Mouse (Mus musculus) small intestine, adult 2 months (tissue): ENCODE measurements around the gene Prss12.

Source experiments
- CTCF ChIP-seq: fragments of 200-500 bp; IDR thresholded peaks from 2 replicates; pipeline ENCODE4 v1.5.1; 2012; ENCODE audit warnings: low read depth, mild to moderate bottlenecking, control low read depth, inconsistent platforms, low read length, moderate library complexity, mixed read lengths; ENCODE audit not compliant: insufficient replicate concordance, insufficient read length; ENCODE audit errors: extremely low read depth
- POLR2A ChIP-seq: fragments of 200-500 bp; IDR thresholded peaks from 2 replicates; pipeline ENCODE4 v1.6.1; 2012; ENCODE audit warnings: low read depth, mild to moderate bottlenecking, control low read depth, inconsistent platforms, low read length, moderate library complexity

GRCm38 (mm10) chr3:123515600-123516359, 69.1 kb downstream of the Prss12 start:
- TF ChIP-seq POLR2A: no peak
- no peak for TF ChIP-seq CTCF
